Mouse (Mus musculus) lung, postnatal 10 days (tissue): Measurements from ENCODE around the gene Amdhd2.
"Not testable (repeated sequence)": the region's sequence is repeated elsewhere in the genome, so short reads cannot be mapped to it uniquely, and the experiment has no call there.

Experiments used
- DNase-seq: peaks from one replicate; pipeline ENCODE4 v3.0.0; 2021

Gene Amdhd2

GRCm38 (mm10) chr17:24155742-24156141 lies 7.8 kb downstream of the Amdhd2 start:
- no peak for DNase-seq

GRCm38 (mm10) chr17:24154463-24154862 lies 9.1 kb downstream of the Amdhd2 start:
- DNase-seq, result peak; percentile 59

DNA sequence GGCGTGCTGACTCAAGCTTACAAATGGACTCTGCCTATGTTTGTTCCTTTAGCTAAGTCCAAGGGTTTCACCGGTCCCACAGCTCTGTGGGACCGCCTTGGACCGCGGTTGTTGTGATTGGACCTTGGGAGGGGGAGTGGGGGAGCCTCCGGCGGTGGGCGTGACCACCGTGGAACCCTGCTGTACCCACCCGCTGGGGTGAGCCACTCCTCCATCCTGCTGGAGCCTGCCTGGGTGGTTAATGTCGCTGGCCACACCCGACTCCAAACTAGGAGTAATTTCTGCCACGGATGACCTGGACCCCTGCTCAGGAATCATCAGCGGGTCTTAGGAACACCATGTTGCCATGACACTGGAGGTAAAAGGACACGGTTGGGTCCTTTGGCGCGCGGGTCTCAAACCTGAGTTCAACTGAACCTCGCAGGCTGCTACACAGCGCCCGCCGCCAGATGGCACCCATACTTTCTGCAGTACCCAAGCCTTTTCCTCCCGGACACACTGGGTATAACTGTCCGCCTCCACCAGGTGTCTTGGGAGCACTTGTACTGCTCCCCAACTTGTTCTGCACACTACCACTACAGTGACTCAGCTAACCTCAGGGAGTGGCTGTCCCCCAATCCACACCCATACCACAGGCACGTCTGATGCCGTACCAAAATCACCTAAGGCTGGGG lies 11.5 kb downstream of the Amdhd2 start:
- peak; percentile 91 for DNase-seq

DNA sequence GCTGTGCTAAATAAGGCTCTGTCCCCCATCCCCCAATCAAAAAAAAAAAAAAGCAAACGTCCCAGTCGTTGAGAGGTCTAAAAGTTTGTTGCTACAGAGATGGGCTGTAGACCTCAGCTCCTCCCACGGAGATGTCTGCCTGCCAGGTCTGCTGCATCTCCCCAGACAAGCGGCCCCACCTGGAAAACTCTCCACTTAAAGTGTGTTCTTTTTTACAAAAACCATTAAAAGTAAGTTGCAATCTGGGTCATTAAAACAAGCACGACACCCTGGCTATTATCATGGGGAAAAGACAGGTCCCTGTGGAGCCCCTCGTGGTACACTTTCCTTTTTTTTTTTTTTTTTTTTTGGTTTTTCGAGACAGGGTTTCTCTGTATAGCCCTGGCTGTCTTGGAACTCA lies 12.2 kb downstream of the Amdhd2 start:
- no peak for DNase-seq

- no peak for DNase-seq
Measured at GRCm38 (mm10) chr17:24150824-24151223, 12.7 kb downstream of the Amdhd2 start, which contains the start of gene Pdpk1. Gene Pdpk1, minus strand, starts transcription at chr17:24150924.

DNA sequence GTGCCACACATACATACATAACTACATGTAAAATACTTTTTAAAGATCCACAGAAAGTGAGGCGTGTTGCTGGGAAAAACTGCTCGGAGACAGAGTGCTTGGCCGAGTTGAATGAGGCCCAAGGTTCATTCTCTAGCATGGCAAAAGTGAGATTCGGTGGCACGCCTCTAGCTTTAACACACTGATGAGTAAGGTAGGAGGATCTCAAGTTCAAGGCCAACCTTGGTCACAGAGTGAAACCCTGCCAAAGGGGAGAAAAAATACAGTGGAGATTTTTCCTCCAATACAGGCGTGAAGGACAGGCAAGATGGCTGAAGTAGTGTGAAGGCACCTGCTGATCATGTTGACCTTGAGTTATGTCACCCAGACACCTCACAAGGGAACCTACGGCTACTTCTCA lies 14.1 kb downstream of the Amdhd2 start:
- no peak for DNase-seq

DNA sequence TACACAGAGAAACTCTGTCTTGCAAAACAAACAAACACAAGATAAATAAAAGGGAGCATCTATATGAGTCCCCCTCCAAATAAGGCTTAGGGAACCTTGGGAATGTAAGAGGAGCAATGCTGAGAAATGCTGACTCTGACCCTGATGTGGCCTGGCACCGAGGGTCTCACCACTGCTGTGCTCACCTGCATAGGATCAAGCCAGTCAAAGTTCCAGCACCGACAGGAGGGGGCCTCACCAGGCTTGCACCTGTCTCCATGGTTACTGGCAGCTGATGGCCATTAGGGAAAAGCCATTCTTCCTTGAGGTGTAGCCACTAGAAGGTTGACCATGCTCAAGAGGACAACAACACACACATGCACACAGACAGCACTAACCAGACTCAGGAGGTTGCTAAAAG lies 20.7 kb downstream of the Amdhd2 start:
- no peak for DNase-seq

DNA sequence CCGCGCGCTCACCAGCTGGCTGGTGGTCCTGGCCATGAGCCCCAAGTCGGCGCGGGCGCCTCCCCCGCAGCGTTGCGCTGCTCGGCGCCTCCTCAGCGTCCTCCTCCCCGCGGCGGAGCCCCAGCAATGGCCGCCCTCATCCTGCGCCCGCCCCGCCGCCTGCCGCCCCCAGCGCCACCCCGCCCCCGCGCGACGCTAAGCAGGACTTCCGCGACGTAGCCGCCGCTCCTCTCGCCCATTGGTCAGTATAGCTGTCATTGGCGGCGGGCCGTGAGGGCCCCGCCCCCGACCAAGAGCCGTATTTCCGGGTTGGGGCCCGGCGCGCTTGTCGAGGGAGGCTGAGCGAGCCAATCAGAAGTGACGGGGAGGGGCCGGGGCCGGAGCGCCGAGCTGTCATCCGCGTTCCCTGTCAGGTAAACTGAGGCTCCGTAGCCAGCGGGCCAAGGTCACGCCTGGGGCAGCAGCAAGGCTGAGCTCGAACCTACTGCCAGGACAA lies 22.1 kb downstream of the Amdhd2 start:
- DNase-seq, result peak; percentile 98

DNA sequence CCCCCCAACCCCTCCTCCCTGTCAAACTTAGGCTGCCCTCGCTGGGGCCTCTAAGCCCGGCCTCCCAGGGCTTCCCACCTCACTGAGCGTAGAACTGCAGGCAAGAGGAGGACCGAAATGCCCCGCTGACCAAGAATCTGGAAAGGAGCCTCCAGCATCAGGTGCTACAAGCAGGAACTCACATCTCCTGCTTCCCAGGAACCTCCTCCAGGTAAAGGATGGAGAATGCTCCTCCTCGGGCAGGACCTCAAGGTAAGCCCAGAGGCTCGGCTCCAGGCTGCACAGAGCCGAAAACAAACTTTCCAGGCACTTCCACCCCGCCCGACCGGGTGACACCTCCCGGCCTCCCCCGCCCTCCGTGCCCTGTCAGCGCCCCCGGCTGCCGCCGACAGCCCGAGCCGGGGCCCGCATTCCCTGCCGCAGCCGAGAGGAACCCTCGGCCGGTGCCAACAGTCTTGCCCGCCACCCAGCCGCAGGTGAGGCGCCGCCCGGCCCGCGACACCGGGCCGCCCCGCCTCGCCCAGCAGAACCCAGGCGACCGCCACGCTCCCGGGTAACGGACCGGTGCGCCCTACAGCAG lies 22.6 kb downstream of the Amdhd2 start:
- no peak for DNase-seq

- DNase-seq, result no peak
Measured at GRCm38 (mm10) chr17:24139968-24140367, 23.6 kb downstream of the Amdhd2 start.

GRCm38 (mm10) chr17:24139256-24139655 lies 24.3 kb downstream of the Amdhd2 start:
- no peak for DNase-seq

GRCm38 (mm10) chr17:24137226-24137880 lies 26.2 kb downstream of the Amdhd2 start:
- no peak for DNase-seq

GRCm38 (mm10) chr17:24134062-24134461 lies 29.5 kb downstream of the Amdhd2 start:
- no peak for DNase-seq

- DNase-seq, result not testable (repeated sequence)
Measured at GRCm38 (mm10) chr17:24132919-24133318, 30.6 kb downstream of the Amdhd2 start.

DNA sequence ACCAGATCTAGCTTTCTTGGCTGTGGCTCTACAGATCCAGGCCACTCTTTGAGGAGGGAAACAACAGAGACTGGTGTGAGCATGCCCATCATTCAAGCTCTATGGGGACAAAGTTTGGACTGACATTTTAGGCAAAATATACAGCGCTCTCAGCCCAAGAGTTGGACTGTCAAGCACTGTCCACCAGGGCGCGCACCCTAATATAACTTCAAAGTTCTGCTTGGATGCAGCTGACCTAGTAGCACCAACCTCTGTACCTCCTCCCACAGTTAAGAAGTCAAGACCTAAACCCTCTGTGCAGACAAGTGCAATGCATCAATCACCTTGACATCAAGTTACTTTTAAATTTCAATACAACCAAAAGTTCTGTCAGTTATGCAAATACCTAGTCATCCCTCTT lies 32.0 kb downstream of the Amdhd2 start:
- no peak for DNase-seq

- DNase-seq, result not testable (repeated sequence)
Measured at GRCm38 (mm10) chr17:24129246-24129645, 34.3 kb downstream of the Amdhd2 start.

- no peak for DNase-seq
Measured at GRCm38 (mm10) chr17:24127592-24127991, 36.0 kb downstream of the Amdhd2 start.

GRCm38 (mm10) chr17:24126801-24127200 lies 36.8 kb downstream of the Amdhd2 start:
- no peak for DNase-seq

DNA sequence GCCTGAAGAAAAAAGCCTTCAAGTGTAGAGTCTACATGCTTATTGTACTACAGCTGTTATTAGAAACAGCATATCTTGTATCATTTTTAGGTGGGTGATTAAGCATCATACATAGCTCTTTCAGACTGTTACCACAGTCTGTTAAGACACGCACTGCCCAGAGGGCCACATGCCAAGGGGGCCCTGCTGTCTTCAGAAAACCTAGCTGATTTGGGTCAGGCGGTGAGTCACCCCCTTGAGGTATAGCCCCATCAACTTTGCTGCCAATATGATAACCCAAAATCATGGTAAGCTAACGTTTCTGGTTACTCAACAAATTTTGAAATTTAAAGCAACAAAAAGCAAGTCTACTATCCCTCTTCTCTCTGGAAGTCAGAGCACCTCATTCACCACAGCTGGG lies 44.1 kb downstream of the Amdhd2 start:
- DNase-seq, result no peak

- no peak for DNase-seq
Measured at GRCm38 (mm10) chr17:24113031-24113430, 50.5 kb downstream of the Amdhd2 start.

DNA sequence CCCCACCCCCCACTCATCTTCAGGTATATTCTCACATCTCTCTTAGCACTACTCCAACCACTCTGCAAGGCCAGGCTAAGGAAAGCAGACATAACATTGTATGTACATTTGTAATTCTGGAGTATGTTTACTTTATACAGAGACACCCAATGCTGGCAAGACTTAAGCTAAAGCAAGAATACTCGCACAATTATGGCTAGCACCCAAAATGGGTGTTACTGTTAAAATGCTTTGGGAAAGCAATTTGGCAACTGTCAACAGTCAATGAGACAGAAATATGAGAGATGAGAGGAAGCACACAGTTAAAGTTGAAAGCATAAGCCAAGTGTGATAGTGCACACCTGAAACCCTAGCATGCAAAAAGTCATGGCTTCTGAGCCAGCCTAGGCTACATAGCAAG lies 52.3 kb downstream of the Amdhd2 start:
- peak; percentile 16 for DNase-seq

DNA sequence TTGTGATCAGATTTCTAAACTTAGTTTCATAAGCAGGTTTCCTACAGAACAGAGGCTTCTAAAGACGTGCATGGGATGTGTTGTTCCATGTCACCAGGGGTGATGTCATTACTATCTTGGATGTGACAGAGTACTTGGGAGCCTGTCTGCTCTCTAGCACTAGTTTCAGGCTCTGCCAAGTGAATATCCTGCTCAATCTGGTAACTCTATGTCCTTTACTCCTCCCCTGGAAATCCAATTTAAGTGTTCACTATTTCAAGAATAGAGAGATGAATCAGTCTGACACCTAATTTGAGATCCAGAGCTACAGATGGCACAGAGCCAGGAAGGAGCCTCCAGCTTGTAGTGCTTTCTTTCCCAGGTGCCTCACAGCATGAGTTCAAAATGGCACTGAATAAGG lies 54.7 kb downstream of the Amdhd2 start:
- DNase-seq, result no peak
